Mouse (Mus musculus) limb, embryonic 12.5 days (tissue): ENCODE results near the gene Gm20605. TPM values are rescaled to one million over a fixed set of nuclear protein-coding genes. Genes with fewer than 3 reads are reported as not detected.
"Not testable (repeated sequence)": the region's sequence is repeated elsewhere in the genome, so short reads cannot be mapped to it uniquely, and the experiment has no call there.

Source experiments
- ATAC-seq: fragments of 200-750 bp; cut with Nextera tagmentation; 2 replicates; pipeline ENCODE4 v1.8.0; 2017; ENCODE audit warnings: low read depth, moderate TSS enrichment; ENCODE audit not compliant: insufficient number of reproducible peaks, insufficient read depth, low FRiP score, low TSS enrichment
- H3K27ac ChIP-seq: fragments of 300-500 bp; sonication (generic); 2 replicates; pipeline ENCODE4 v1.5.1; 2016; ENCODE audit warnings: mild to moderate bottlenecking, moderate library complexity
- H3K27me3 ChIP-seq: fragments of 300-500 bp; sonication (generic); 2 replicates; pipeline ENCODE4 v1.6.1; 2016; ENCODE audit warnings: mild to moderate bottlenecking, moderate library complexity
- H3K36me3 ChIP-seq: fragments of 300-500 bp; sonication (generic); 2 replicates; pipeline ENCODE4 v1.6.1; 2016; ENCODE audit warnings: mild to moderate bottlenecking, moderate library complexity
- H3K4me1 ChIP-seq: fragments of 300-500 bp; sonication (generic); replicated peaks from 2 replicates; pipeline ENCODE4 v1.6.1; 2016
- H3K4me2 ChIP-seq: fragments of 300-500 bp; sonication (generic); 2 replicates; pipeline ENCODE4 v1.6.1; 2016; ENCODE audit warnings: mild to moderate bottlenecking, moderate library complexity
- H3K4me3 ChIP-seq: fragments of 300-500 bp; sonication (generic); replicated peaks from 2 replicates; pipeline ENCODE4 v1.5.1; 2016; ENCODE audit warnings: mild to moderate bottlenecking
- H3K9ac ChIP-seq: fragments of 300-500 bp; sonication (generic); replicated peaks from 2 replicates; pipeline ENCODE4 v1.6.1; 2016; ENCODE audit warnings: mild to moderate bottlenecking, moderate library complexity
- H3K9me3 ChIP-seq: fragments of 300-500 bp; sonication (generic); 2 replicates; pipeline ENCODE4 v1.6.1; 2016; ENCODE audit warnings: mild to moderate bottlenecking, moderate library complexity
- WGBS: fragments of 180-500 bp; shearing (Covaris S2); methylation state at CpG from one replicate; pipeline ENCODE4 v1.1.7; 2016; 5-methylcytosine and 5-hydroxymethylcytosine counted together
- polyA plus RNA-seq: library from polyadenylated mRNA; unstranded; fragments of >200 nt; fragmentation: Nextera tagmentation; extraction: Ambion mirVana; gene quantifications from 2 replicates; pipeline ENCODE4 v1.2.1, GENCODE M21; 2016

Gm20605 gene
- polyA plus RNA-seq, 1 experiment from 2014 or later = 9.7 TPM

GRCm38 (mm10) chr5:137613076-137613475 lies 15.9 kb upstream of the Gm20605 start:
- Histone ChIP-seq H3K9ac (no peak overlapping the region), H3K27me3 (no peaks in the 10 kb centered on the region), H3K4me2 (no peak overlapping the region), H3K27ac (peak overlapping the region; percentile 99), H3K4me1 (peaks cover 59% of the 10 kb centered on the region), H3K4me3 (no peak overlapping the region), H3K36me3 (peaks cover 1% of the 10 kb centered on the region; the same call in 1 of the 2 replicates), H3K9me3 (no peaks in the 10 kb centered on the region)
- no peak for ATAC-seq
- WGBS = 75% methylated on average over 5 of the region's 5 CpGs

GRCm38 (mm10) chr5:137613550-137613949 lies 15.4 kb upstream of the Gm20605 start, which contains the start of gene Pcolce:
Gene Pcolce (minus strand): TSS chr5:137613784.
- ATAC-seq = no peak
- H3K9ac ChIP-seq = no peak within 1 kb of the TSS; the same call in 1 of the 2 replicates
- peak within 1 kb of the TSS; percentile 99 for H3K27ac ChIP-seq
- no peaks in the 10 kb centered on the region for H3K9me3 ChIP-seq
- H3K4me3 ChIP-seq = no peak within 1 kb of the TSS
- no peak within 1 kb of the TSS for H3K4me2 ChIP-seq
- 40% methylated on average over 11 of the region's 11 CpGs for WGBS
- H3K4me1 ChIP-seq = peaks cover 55% of the 10 kb centered on the region
- H3K27me3 ChIP-seq = no peaks in the 10 kb centered on the region
- no peaks in the 10 kb centered on the region for H3K36me3 ChIP-seq

- H3K4me2 ChIP-seq, H3K27me3 ChIP-seq, ATAC-seq, H3K9ac ChIP-seq, H3K36me3 ChIP-seq, H3K4me3 ChIP-seq, H3K9me3 ChIP-seq, H3K27ac ChIP-seq: not testable (repeated sequence)
- peaks cover 41% of the 10 kb centered on the region for H3K4me1 ChIP-seq
- whole genome bisulfite sequencing = 88% methylated on average over 2 of the region's 2 CpGs
These were observed 14.1 kb upstream of the Gm20605 start for GRCm38 (mm10) chr5:137614921-137615320.

GRCm38 (mm10) chr5:137615347-137615746 lies 13.6 kb upstream of the Gm20605 start:
- no peak for ATAC-seq
- Histone ChIP-seq H3K9me3 (no peaks in the 10 kb centered on the region), H3K27ac (no peak overlapping the region), H3K27me3 (no peaks in the 10 kb centered on the region), H3K4me1 (peaks cover 37% of the 10 kb centered on the region), H3K4me2 (no peak overlapping the region), H3K4me3 (no peak overlapping the region), H3K9ac (no peak overlapping the region), H3K36me3 (no peaks in the 10 kb centered on the region)
- 90% methylated on average over 7 of the region's 7 CpGs for WGBS

GRCm38 (mm10) chr5:137623937-137624530 lies 4.9 kb upstream of the Gm20605 start:
- H3K4me3 ChIP-seq = no peak overlapping the region
- H3K27ac ChIP-seq = no peak overlapping the region
- 80% methylated on average over 11 of the region's 11 CpGs for WGBS
- no peak overlapping the region for H3K4me2 ChIP-seq
- no peak for ATAC-seq
- H3K36me3 ChIP-seq = no peaks in the 10 kb centered on the region
- H3K9me3 ChIP-seq = no peaks in the 10 kb centered on the region
- H3K9ac ChIP-seq = no peak overlapping the region
- H3K4me1 ChIP-seq = peaks cover 4% of the 10 kb centered on the region
- no peaks in the 10 kb centered on the region for H3K27me3 ChIP-seq

- WGBS = 6% methylated on average over 9 of the region's 9 CpGs
- no peak for ATAC-seq
- peaks cover 38% of the 10 kb centered on the region for H3K4me1 ChIP-seq
- no peaks in the 10 kb centered on the region for H3K9me3 ChIP-seq
- peak overlapping the region; percentile 46 for H3K9ac ChIP-seq
- no peaks in the 10 kb centered on the region for H3K27me3 ChIP-seq
- H3K27ac ChIP-seq = peak overlapping the region; percentile 87
- H3K36me3 ChIP-seq = peaks cover 14% of the 10 kb centered on the region
- peak overlapping the region; percentile 59 for H3K4me2 ChIP-seq
- peak overlapping the region; percentile 79 for H3K4me3 ChIP-seq
These were observed 984 bp upstream of the Gm20605 start for GRCm38 (mm10) chr5:137627991-137628390.

- Histone ChIP-seq H3K27ac (peak overlapping the region; percentile 92), H3K4me3 (peak overlapping the region; percentile 79)
- WGBS = under 1% methylated on average over 23 of the region's 23 CpGs
These were observed 339 bp downstream of the Gm20605 start for GRCm38 (mm10) chr5:137629306-137629721.

GRCm38 (mm10) chr5:137629906-137630545 lies 1.1 kb downstream of the Gm20605 start:
- peaks cover 33% of the 10 kb centered on the region for H3K36me3 ChIP-seq
- H3K27ac ChIP-seq = peak overlapping the region; percentile 92
- no peaks in the 10 kb centered on the region for H3K27me3 ChIP-seq
- H3K9me3 ChIP-seq = no peaks in the 10 kb centered on the region
- peaks cover 34% of the 10 kb centered on the region for H3K4me1 ChIP-seq
- no peak for ATAC-seq
- peak overlapping the region; percentile 79 for H3K4me3 ChIP-seq
- H3K4me2 ChIP-seq = peak overlapping the region; percentile 82
- H3K9ac ChIP-seq = peak overlapping the region; percentile 79
- 18% methylated on average over 6 of the region's 6 CpGs for WGBS

More at GRCm38 (mm10) chr5:137629306-137629721, 339 bp downstream of the Gm20605 start:
- Histone ChIP-seq H3K9me3 (no peaks in the 10 kb centered on the region), H3K36me3 (peaks cover 27% of the 10 kb centered on the region), H3K4me1 (peaks cover 38% of the 10 kb centered on the region), H3K9ac (peak overlapping the region; percentile 79), H3K27me3 (no peaks in the 10 kb centered on the region), H3K4me2 (peak overlapping the region; percentile 82)
- ATAC-seq = peak; percentile 15; the same call in 1 of the 2 replicates

GRCm38 (mm10) chr5:137630602-137631001 lies 1.6 kb downstream of the Gm20605 start:
- H3K4me1 ChIP-seq = peaks cover 34% of the 10 kb centered on the region
- H3K27ac ChIP-seq = peak overlapping the region; percentile 92
- no peaks in the 10 kb centered on the region for H3K9me3 ChIP-seq
- H3K36me3 ChIP-seq = peaks cover 39% of the 10 kb centered on the region
- WGBS = 24% methylated on average over 3 of the region's 3 CpGs
- H3K4me3 ChIP-seq = peak overlapping the region; percentile 79
- ATAC-seq = no peak
- peak overlapping the region; percentile 82 for H3K4me2 ChIP-seq
- peak overlapping the region; percentile 79 for H3K9ac ChIP-seq
- H3K27me3 ChIP-seq = no peaks in the 10 kb centered on the region

- peak overlapping the region; percentile 79; the same call in 1 of the 2 replicates for H3K9ac ChIP-seq
- peak overlapping the region; percentile 79 for H3K4me3 ChIP-seq
- peak overlapping the region; percentile 92 for H3K27ac ChIP-seq
- peaks cover 34% of the 10 kb centered on the region for H3K4me1 ChIP-seq
- peak overlapping the region; percentile 82 for H3K4me2 ChIP-seq
- WGBS = 68% methylated on average over 9 of the region's 9 CpGs
- no peaks in the 10 kb centered on the region for H3K27me3 ChIP-seq
- peaks cover 45% of the 10 kb centered on the region for H3K36me3 ChIP-seq
- ATAC-seq = no peak
- H3K9me3 ChIP-seq = no peaks in the 10 kb centered on the region
These were observed 2.2 kb downstream of the Gm20605 start for GRCm38 (mm10) chr5:137631171-137631570.

- H3K27ac ChIP-seq = peak overlapping the region; percentile 92
- H3K4me2 ChIP-seq = peak overlapping the region; percentile 82
- no peaks in the 10 kb centered on the region for H3K9me3 ChIP-seq
- H3K36me3 ChIP-seq = peaks cover 49% of the 10 kb centered on the region
- no peak for ATAC-seq
- H3K27me3 ChIP-seq = no peaks in the 10 kb centered on the region
- peaks cover 34% of the 10 kb centered on the region for H3K4me1 ChIP-seq
- WGBS = 71% methylated on average over 4 of the region's 4 CpGs
- 0 out of 2 replicates have a peak overlapping the region, but pooled peaks have one; percentile 79 for H3K9ac ChIP-seq
- peak overlapping the region; percentile 79; the same call in 1 of the 2 replicates for H3K4me3 ChIP-seq
These were observed 2.6 kb downstream of the Gm20605 start for GRCm38 (mm10) chr5:137631591-137631990.
